Comparison of ENCODE assay signal across 24 mouse cellular contexts in the genomic region with DNA sequence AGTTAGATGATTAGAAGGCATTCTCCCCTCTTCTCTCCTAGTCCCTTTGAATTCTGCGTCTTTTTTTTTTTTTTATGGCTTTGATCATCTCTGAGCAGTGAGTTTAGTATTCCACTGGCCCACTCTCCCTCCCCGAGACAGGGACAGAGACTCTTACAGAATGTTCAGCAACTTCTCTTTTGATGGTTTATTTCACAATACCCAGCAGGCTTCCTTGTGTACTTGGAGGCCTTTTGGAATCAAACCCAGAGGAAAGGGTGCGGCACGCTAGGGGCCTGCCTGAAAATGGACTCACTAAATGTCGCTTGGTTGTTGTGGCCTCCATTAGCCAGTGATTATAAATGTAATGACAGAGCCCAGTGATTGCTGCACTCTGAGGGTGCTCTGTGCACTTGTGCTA.
DNase-seq lines count a peak whose midpoint lies in the region; ATAC-seq and TF ChIP-seq lines count a peak whose summit lies in the region.
"Had no signal": no experiment of that assay in that cellular context is flagged by ENCODE, and none has a peak within 500 bp of the region (broad histone marks: within the 10 kb centered on the region; RNA-seq: fewer than 3 reads in every experiment).

No protein-coding gene starts in this region.

- no peaks in the 10 kb centered on the region for H3K9me3 ChIP-seq in forebrain, embryonic 12.5 days
- H3K9me3 ChIP-seq in forebrain, embryonic 10.5 days = no peaks in the 10 kb centered on the region
- no peaks in the 10 kb centered on the region for H3K9me3 ChIP-seq in midbrain, embryonic 15.5 days
- H3K9me3 ChIP-seq in midbrain, embryonic 10.5 days (replicated peaks) = no peaks in the 10 kb centered on the region
- H3K9me3 ChIP-seq: heart, embryonic 10.5 days; heart, embryonic 13.5 days had no signal

- TF ChIP-seq CTCF in lung, adult 2 months (IDR thresholded peaks at IDR 0.05; ENCODE audit: insufficient read depth, low read length) = no peak

- no peak for ATAC-seq in forebrain, embryonic 12.5 days (ENCODE audit: low FRiP score)
- no peak for ATAC-seq in midbrain, embryonic 15.5 days (replicated peaks)
- ATAC-seq in megakaryocyte progenitor cell, adult 5-6 weeks (replicated peaks; ENCODE audit: poor library complexity) = peak; percentile 73
- ATAC-seq: activated CD4-positive, CD25-positive, alpha-beta regulatory T cell, adult 4 months; forebrain, postnatal 0 days; hindbrain, postnatal 0 days had no signal

- H3K27me3 ChIP-seq in forebrain, embryonic 12.5 days = peaks cover 77% of the 10 kb centered on the region
- peaks cover 99% of the 10 kb centered on the region for H3K27me3 ChIP-seq in forebrain, embryonic 10.5 days (ENCODE audit: poor library complexity, severe bottlenecking)
- H3K27me3 ChIP-seq in midbrain, embryonic 15.5 days (replicated peaks) = no peaks in the 10 kb centered on the region
- 0 out of 2 replicates have a peak, but pooled peaks cover 7% of the 10 kb centered on the region for H3K27me3 ChIP-seq in midbrain, embryonic 10.5 days (ENCODE audit: low read depth, poor library complexity, severe bottlenecking)

- DNase-seq in forebrain, embryonic 10.5 days (ENCODE audit: extremely low spot score, low spot score) = no peak
- DNase-seq in lung, postnatal 36 days = peak; percentile 44
- no peak for DNase-seq in lung, adult 2 months
- DNase-seq in midbrain, embryonic 10.5 days (ENCODE audit: low spot score) = no peak
- no peak for DNase-seq in adrenal gland, postnatal 25 days
- DNase-seq: adrenal gland, adult 8-10 months; adrenal gland, postnatal 36 days; cerebellum, adult 18-20 months; cerebellum, adult 9-10 months; cerebellum, postnatal 14 days; forebrain, postnatal 0 days; gastrocnemius, adult 2 months; gastrocnemius, postnatal 14 days; heart, adult 2 months; heart, postnatal 14 days; heart, postnatal 4 days had no signal

- no peak overlapping the region for H3K4me2 ChIP-seq in forebrain, embryonic 12.5 days
- no peak overlapping the region for H3K4me2 ChIP-seq in midbrain, embryonic 15.5 days
- H3K4me2 ChIP-seq: heart, embryonic 13.5 days; hindbrain, embryonic 14.5 days had no signal

- no peak overlapping the region for H3K4me3 ChIP-seq in forebrain, embryonic 12.5 days (replicated peaks)
- H3K4me3 ChIP-seq in forebrain, embryonic 10.5 days = no peak overlapping the region
- no peak overlapping the region for H3K4me3 ChIP-seq in lung, adult 2 months (replicated peaks; ENCODE audit: extremely low read depth, low read depth, low read length)
- H3K4me3 ChIP-seq in midbrain, embryonic 15.5 days = no peak overlapping the region
- H3K4me3 ChIP-seq in midbrain, embryonic 10.5 days = no peak overlapping the region
- H3K4me3 ChIP-seq: gastrocnemius, adult 2 months; heart, adult 2 months; heart, embryonic 10.5 days; heart, embryonic 13.5 days had no signal

- peak overlapping the region; percentile 36; the same call in 1 of the 2 replicates for H3K27ac ChIP-seq in forebrain, embryonic 12.5 days
- H3K27ac ChIP-seq in forebrain, embryonic 10.5 days = no peak overlapping the region
- 0 out of 2 replicates have a peak overlapping the region, but pooled peaks have one; percentile 1 for H3K27ac ChIP-seq in midbrain, embryonic 15.5 days
- H3K27ac ChIP-seq in midbrain, embryonic 10.5 days (replicated peaks) = no peak overlapping the region
- H3K27ac ChIP-seq: gastrocnemius, adult 2 months; heart, adult 2 months; heart, embryonic 10.5 days; heart, embryonic 13.5 days; hindbrain, embryonic 14.5 days; hindbrain, postnatal 0 days had no signal

- no peak overlapping the region for H3K9ac ChIP-seq in forebrain, embryonic 12.5 days
- no peak overlapping the region for H3K9ac ChIP-seq in midbrain, embryonic 15.5 days
- H3K9ac ChIP-seq: forebrain, postnatal 0 days; heart, embryonic 13.5 days; hindbrain, embryonic 14.5 days had no signal

- TF ChIP-seq POLR2A in lung, adult 2 months (IDR thresholded peaks at IDR 0.05; ENCODE audit: borderline replicate concordance, extremely low read depth, low read depth, low read length) = no peak

- 47% methylated on average over 5 of the region's 5 CpGs for WGBS in forebrain, embryonic 12.5 days
- 77% methylated on average over 5 of the region's 5 CpGs for WGBS in forebrain, embryonic 10.5 days
- WGBS in lung, adult 2 months = 59% methylated on average over 5 of the region's 5 CpGs
- 36% methylated on average over 5 of the region's 5 CpGs for WGBS in midbrain, embryonic 15.5 days
- 86% methylated on average over 5 of the region's 5 CpGs for WGBS in midbrain, embryonic 10.5 days

- peaks cover 26% of the 10 kb centered on the region for H3K36me3 ChIP-seq in forebrain, embryonic 12.5 days (replicated peaks)
- H3K36me3 ChIP-seq in forebrain, embryonic 10.5 days (replicated peaks) = peaks cover 83% of the 10 kb centered on the region
- H3K36me3 ChIP-seq in midbrain, embryonic 15.5 days (replicated peaks) = 0 out of 2 replicates have a peak, but pooled peaks cover 3% of the 10 kb centered on the region
- H3K36me3 ChIP-seq in midbrain, embryonic 10.5 days = peaks cover 99% of the 10 kb centered on the region
- H3K36me3 ChIP-seq: heart, embryonic 10.5 days; heart, embryonic 13.5 days had no signal

- peaks cover 90% of the 10 kb centered on the region for H3K4me1 ChIP-seq in forebrain, embryonic 12.5 days
- peaks cover 90% of the 10 kb centered on the region for H3K4me1 ChIP-seq in forebrain, embryonic 10.5 days
- H3K4me1 ChIP-seq in lung, adult 2 months (ENCODE audit: control insufficient read depth, insufficient read depth, low read length) = no peaks in the 10 kb centered on the region
- peaks cover 91% of the 10 kb centered on the region for H3K4me1 ChIP-seq in midbrain, embryonic 15.5 days
- peaks cover 96% of the 10 kb centered on the region for H3K4me1 ChIP-seq in midbrain, embryonic 10.5 days
- H3K4me1 ChIP-seq: heart, embryonic 10.5 days had no signal

Comparison
In these comparisons a context has a peak if more than half of its experiments do, and no peak if none do; other contexts are left out.
1. H3K27ac ChIP-seq: peak in forebrain, embryonic 12.5 days (single experiment) and midbrain, embryonic 15.5 days (single experiment); none in forebrain, embryonic 10.5 days (single experiment) and midbrain, embryonic 10.5 days (single experiment).